Mouse (Mus musculus) adrenal gland, adult (tissue): ENCODE results near the gene Lnp1.
"Not testable (repeated sequence)": the region's sequence is repeated elsewhere in the genome, so short reads cannot be mapped to it uniquely, and the experiment has no call there.

Experiments used
- DNase-seq, 2 experiments: peaks; one replicate each; pipeline ENCODE4 v3.0.0; 2022 to 2023; ENCODE audit warnings: low spot score in 1 of 2; ENCODE audit not compliant: inconsistent age in 2 of 2

The Lnp1 gene

DNA sequence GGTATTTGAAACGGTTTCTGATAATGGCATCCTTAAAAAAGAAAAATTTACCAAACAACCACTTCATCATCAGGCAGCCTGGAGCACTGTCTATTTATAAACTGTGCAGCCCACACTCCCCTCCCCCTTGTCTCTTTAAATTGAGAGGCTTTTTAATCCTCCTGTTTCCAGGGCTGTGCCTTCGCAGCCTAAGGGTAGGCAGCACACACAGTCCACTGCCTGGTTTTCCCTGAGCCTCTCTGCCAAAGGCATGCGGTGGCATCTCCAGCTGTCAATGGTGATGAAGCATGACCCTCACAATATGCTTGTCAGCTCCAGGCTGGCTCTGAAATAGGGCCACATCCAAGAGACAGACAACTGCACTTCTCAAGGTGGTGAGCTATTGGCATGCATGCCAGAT is at the start of gene Lnp1:
Gene Lnp1 (minus strand): TSS at position 39 of the 400 bp plus-strand sequence.
- DNase-seq, result no peak

DNA sequence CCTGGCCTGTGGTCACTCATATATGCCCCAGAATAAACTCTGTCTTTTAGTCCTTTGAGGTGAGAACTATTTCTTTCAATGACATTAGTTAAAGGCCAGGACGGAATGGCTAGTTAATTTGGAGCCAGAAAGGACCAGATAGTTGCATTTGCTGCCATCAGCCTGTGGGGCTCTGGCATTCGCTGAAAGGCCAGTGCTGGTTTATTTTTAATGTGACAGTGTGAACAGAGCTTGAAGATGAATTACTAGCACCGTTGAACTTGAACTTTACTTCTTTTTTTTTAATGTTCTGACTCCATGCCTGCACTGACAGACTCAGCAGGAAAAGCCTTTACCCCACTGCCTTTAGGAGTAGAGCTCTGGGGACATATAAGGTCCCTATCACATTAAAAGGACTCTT is 46.8 kb upstream of the Lnp1 start:
- DNase-seq, result peak; percentile 6 to 64

DNA sequence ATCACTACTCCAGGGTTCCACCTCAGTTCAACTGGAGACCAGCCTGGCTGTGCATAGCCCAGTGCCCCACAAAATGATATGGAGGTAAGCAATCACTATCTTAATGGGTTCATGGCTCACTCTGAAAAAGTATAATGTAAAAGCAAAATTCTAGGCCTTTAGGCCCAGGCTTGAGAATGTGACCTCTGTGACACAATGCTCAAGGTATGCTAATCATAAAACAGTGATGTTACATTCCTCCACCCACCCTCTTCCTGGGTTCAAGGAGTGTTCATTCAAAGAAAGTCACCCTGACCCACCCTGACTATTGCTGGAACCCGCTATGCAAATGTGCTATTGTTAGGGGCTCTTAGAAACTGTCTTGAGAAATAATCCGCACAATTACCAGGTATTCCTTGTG is 30.4 kb upstream of the Lnp1 start:
- DNase-seq, result not testable (repeated sequence)

DNA sequence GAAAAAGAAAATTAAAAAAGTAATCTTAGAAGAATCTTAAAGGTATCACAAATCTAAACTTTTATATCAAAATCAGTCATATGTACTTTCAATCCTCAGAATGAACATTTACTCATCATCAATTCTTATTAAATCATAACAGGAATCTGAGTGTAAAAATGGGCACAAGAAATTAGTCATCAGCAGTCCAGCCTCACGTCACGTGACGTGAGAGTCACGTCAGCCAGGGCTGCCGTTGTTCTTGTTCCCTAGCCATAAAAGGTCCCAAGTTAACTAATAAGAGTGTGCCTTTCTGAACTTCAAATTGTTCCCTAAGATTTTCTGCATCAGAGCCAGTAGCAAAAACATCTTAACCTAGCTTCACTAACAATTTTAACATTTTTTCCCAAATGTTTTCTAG is 21.2 kb upstream of the Lnp1 start:
- DNase-seq, result no peak

DNA sequence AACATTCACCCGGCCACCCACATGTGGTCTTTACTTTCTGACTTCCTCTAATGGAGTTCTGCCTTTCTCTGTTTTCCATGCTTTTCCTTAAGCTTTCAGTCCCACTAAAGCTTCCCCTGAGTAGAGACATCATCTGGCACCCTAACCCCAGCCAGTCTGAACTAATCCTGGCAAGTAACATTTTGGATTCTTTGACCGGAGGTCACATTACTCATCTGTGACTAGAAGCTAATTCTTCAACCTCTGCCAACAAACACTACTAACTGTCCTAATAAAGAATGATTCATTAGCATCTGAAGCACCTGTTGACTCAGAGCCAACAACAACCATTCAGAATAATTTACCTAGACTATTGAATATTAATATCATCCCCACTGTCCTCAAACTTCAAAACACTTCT is 14.5 kb upstream of the Lnp1 start:
- peak in 1 of 2 experiments; percentile 65 for DNase-seq

DNA sequence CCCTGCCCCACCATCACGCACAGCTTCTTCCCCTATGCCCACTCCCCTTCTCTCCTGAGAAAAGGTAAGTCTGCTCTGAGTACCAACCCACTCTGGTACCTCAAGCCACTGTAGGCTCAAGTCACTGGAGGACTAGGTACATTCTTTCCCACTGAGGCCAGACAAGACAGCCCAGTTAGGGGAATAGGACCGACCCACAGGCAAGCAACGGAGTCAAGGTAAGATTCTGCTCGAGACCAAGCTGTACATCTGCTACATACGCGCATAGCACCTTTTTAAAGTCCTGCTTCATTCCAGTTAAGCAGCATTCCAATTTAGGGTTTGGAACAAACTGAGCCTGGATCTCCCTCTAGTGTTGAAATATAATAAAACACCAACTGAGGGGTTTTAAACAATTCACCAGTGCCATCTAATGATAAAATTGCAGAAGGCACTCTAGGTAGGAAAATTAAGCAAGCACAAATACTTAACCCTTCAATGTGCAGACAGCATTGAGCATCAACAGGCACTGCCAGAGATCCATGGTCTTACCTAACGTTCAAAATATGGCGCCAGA is 7.7 kb downstream of the Lnp1 start:
- DNase-seq, result peak in 1 of 2 experiments; percentile 77

DNA sequence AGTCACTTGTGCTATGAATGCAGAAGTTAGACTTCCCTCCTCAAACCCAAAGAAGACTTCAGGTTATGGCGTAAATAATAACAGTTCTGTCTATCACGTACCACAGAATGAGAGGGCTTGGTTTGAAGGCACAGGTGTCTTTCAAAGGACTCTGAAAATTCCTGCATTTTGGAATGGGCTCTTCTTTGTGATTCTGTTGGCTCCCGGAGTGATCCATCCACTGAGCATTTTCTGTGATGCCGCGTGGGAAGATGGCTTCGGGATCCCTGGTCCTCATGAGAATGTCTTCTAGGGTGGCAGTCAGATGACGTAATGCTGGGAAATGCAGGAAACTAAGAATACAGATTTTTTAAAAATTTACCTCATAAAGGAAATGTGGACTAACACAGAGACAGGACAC is 10.6 kb downstream of the Lnp1 start:
- no peak for DNase-seq

DNA sequence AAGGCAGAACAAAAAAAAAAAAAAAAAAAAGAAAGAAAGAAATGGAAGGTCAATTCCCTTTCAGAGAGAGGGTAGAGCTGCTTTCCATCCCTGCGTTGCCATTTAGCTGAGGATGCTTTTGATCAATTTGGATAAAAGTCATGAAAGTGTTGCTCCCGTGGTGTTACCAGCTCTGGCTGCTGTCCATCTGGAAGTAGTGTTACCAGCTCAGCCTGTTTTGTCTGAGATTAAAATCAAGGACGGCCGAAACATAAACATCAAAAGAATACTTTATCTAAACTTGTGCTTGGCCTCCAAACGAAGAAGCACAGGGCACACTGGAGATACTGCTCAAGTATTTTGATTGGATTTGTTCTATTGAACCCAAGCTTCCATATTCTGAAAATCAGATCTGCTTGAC is 18.9 kb downstream of the Lnp1 start:
- peak; percentile 10 to 46 for DNase-seq

DNA sequence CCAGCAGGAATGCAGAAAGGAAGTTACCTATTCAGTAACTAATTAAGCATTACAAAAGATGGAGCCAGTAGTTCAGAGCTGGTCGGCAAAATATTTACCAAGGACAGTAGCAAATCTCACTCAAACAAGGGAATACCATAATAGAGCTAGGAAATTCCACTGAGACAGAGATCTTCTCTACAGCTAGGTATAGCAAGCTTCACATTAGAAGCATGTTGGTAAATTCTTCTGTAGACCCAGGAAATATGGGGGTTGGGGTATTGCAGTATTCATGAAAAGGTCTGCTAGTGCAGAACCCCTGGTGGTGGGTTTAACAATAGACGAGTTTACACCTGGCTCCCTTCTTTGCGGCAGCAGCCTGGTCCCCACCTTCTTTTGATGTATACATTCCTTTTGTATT is 25.7 kb downstream of the Lnp1 start:
- not testable (repeated sequence) for DNase-seq

DNA sequence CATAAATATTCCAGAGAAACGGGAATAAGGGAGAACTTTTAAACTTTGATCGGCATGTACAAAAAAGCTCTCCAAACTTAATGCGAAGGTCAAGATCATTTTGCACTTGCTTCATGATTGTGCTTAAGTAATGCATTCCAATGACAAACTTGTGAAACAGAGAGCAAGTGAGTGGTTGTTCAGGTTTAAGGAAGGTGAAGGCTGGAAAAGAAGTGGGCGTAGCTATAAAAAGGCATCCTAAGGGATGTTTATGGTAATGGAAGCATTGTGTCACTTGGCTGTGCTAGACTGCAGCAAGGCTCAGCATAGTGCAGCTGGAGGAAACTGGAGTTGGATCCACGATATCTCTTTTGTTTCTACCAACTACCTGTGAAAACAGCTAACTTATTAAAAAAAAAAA is 36.3 kb downstream of the Lnp1 start:
- DNase-seq, result no peak

DNA sequence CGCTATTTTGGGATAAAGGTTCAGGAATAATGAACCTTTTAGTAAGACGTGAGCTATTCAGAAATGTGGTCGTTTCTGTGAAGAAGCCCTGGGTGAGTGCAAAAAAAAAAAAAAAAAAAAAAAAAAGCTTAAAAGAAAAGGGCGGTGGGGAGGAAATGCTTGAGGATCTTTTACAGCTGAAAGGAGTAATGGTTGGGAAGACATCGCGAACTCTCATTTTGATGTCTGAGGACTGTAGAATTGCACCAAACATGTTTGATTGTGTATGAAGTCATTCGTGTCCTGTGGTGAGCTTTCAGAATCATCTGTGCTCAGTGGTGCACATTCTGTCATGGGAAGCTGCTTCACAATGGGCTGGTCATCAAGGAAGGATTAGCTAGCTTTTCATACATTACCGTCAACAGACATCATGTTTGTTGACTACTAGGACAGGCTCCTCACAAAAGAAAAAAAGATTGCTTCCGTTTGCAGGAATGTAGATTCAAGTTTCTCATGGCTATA is 41.2 kb downstream of the Lnp1 start:
- DNase-seq, result no peak

DNA sequence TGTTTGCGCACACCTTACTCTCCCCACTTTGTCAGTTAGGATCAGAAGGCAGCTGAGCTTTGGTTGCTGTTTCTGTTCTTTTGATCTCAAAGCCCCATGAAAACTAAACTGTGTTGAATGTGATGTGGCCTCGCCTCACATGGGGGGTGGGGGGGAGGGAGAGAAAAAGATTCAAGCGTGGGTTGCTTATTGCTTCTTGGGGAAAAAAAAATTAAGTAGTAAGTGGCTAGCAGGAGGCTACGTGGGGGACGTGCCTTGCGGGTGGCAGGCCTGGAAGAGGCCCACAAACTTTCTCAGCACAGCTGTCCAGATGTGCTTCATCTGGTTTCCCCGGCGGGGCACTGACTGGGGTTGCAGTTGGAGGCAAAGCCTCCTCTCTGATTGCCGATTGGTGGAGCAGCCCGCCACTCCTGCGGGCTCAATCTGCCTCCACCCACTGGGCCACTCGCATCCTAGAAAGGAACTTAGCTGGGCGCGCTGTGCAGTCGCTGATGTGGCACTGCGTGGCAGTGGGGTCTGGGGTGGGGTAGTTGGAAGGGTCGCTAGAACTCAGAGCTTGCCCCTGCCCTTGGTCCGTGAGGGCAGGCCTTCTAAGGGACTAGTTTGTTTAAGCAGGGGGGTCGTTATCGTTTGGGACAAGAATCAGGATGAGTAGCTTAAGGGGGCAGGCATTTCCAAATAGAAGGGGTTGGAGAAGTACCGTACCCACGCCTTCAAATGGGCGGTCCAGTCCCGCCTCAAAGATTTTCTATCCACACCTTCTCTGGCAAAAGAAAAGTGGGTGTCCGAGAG is 41.8 kb downstream of the Lnp1 start, which contains the start of gene Tmem45a:
Gene Tmem45a (minus strand): TSS at position 343 of the 792 bp plus-strand sequence.
- peak; percentile 82 to 91 for DNase-seq

DNA sequence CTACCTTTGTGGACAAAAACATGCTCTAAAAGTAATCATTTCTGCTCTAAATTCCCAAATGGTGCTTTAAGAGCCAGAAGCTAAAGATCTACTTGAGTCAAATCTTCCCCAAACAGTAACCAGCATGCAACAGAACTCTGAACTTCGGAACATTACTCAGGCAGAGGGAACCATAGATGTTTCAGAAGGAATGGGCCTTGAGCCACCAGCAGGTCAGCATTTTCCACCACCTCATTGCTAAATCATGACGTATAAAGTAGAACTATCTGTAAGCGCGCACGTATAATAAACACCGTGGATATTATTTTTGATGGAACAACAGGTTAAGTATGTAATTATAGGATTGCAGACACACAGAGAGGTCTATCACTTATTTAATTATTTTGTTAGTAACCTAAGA is 43.0 kb downstream of the Lnp1 start:
- DNase-seq, result no peak

DNA sequence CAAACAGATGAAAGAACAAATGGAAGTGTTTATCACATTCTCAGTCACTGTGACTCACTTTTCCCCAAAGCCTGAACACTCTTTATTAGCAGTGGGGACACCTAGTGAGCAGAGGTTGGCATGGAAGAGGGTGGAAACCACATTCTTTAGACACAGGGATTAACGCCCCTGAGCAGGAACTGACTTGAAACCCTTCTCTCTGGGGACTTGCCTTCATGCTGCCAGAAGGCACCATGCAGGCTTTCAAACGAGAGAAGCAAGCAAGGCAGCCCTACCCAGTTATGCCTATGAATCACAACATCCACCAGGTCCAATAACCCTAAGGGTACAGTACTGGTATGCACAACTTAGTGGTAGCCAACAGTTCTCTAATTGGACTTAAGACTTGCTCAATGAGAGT is 54.5 kb downstream of the Lnp1 start:
- DNase-seq, result no peak

DNA sequence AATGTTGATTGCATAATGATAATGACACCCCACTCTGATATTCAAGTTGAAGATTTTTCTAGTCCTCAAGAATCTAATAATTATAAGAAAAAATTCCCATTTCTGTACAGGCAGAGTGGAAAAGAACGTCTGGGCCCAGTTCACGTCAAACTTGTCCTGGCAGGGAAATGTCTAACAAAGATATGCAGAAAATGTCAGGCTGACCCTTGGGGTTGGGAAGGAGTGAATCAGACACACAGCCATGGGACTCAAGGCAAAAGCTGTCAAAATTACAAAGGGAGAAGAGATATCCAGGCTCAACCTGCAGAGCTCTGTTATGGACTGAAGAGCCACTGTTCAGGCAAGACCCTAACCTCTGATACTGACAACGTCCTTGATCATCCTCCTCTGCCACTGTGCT is 57.4 kb downstream of the Lnp1 start:
- DNase-seq, result peak in 1 of 2 experiments; percentile 54

DNA sequence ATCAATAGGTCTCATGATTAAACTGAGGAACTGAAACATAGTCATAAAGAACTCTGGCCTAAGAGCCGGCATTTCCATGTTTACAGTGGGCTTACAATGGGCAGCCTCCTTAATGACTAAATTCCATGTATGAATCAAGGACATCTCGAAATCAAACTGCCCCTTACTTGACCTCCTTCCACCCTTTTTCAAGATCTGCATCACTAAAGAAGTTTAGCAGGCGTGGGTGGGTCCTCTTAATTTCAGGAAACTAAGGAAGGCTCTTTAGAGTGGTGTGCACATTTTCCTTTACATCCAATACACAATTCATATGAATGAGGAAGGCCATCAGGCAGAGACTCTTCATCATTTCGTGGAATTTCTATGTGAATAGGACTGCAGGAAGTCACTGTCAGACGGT is 59.5 kb downstream of the Lnp1 start:
- DNase-seq, result no peak

DNA sequence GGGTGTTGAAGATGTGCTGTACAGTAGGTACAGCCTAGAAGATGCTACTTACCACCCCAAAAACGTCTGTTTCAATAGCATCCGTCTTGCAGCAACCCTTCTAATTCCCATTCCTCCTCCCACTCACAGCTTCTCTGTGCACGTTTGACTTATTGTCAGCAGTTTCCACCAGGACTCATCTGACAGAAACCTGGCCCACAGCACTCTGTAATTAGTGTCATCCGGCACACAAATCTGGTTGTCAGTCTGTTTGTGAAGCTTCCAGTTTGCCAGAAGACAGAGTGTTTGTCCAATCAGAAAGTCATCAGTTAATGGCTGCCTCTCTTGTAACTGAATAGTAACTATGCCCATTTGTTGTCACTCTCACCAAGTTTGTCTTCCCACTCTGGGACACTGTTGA is 60.3 kb downstream of the Lnp1 start:
- no peak for DNase-seq
